Mouse (Mus musculus): ENCODE results near the gene Mlx. TPM values are rescaled to one million over a fixed set of nuclear protein-coding genes. Genes with fewer than 3 reads are reported as not detected.

Gene Mlx
- polyA plus RNA-seq, 1 experiment from 2014 or later: 92.9 TPM

Small RNA genes lying within 50 kb of the gene (microRNA-seq; reads per million reads assigned to microRNA genes)
- gene Gm27626: not detected

Other genes starting within 250 kb of the Mlx start
- 17.2 and 18.6 TPM in 2 replicates for gene Stat5b, start 236.6 kb upstream of the Mlx start, polyA plus RNA-seq (2014; fragmentation: Nextera tagmentation; extraction: Ambion mirVana)
- 1.7 and 1.9 TPM in 2 replicates for gene Stat5a, start 227.9 kb upstream of the Mlx start, polyA plus RNA-seq (2014; fragmentation: Nextera tagmentation; extraction: Ambion mirVana)
- 29.6 and 30.6 TPM in 2 replicates for gene Stat3, start 147.7 kb upstream of the Mlx start, polyA plus RNA-seq (2014; fragmentation: Nextera tagmentation; extraction: Ambion mirVana)
- 8.0 and 16.3 TPM in 2 replicates for gene Cavin1, start 116.4 kb upstream of the Mlx start, polyA plus RNA-seq (2014; fragmentation: Nextera tagmentation; extraction: Ambion mirVana)
- 115 and 119 TPM in 2 replicates for gene Atp6v0a1, start 77.8 kb upstream of the Mlx start, polyA plus RNA-seq (2014; fragmentation: Nextera tagmentation; extraction: Ambion mirVana)
- 9.5 and 9.8 TPM in 2 replicates for gene Naglu, start 17.3 kb upstream of the Mlx start, polyA plus RNA-seq (2014; fragmentation: Nextera tagmentation; extraction: Ambion mirVana)
- 0.16 and 0.43 TPM in 2 replicates for gene Hsd17b1, start 8.9 kb upstream of the Mlx start, polyA plus RNA-seq (2014; fragmentation: Nextera tagmentation; extraction: Ambion mirVana)
- gene Coasy, start 4.7 kb upstream of the Mlx start, polyA plus RNA-seq (2014; fragmentation: Nextera tagmentation; extraction: Ambion mirVana): 43.6 and 44.4 TPM in 2 replicates
- gene Psmc3ip, start 8.2 kb downstream of the Mlx start, polyA plus RNA-seq (2014; fragmentation: Nextera tagmentation; extraction: Ambion mirVana): 19.2 and 19.6 TPM in 2 replicates
- gene Retreg3, start 32.6 kb downstream of the Mlx start, polyA plus RNA-seq (2014; fragmentation: Nextera tagmentation; extraction: Ambion mirVana): 13.1 and 26.0 TPM in 2 replicates
- gene Tubg1, start 32.7 kb downstream of the Mlx start, polyA plus RNA-seq (2014; fragmentation: Nextera tagmentation; extraction: Ambion mirVana): 73.3 and 75.5 TPM in 2 replicates
- 42.2 and 56.0 TPM in 2 replicates for gene Tubg2, start 68.6 kb downstream of the Mlx start, polyA plus RNA-seq (2014; fragmentation: Nextera tagmentation; extraction: Ambion mirVana)
- 2.3 and 2.8 TPM in 2 replicates for gene Cntnap1, start 83.2 kb downstream of the Mlx start, polyA plus RNA-seq (2014; fragmentation: Nextera tagmentation; extraction: Ambion mirVana)
- 8.2 and 8.4 TPM in 2 replicates for gene Plekhh3, start 84.1 kb downstream of the Mlx start, polyA plus RNA-seq (2014; fragmentation: Nextera tagmentation; extraction: Ambion mirVana)
- 0.16 TPM in 1 of 2 replicates, not detected in the other for gene Ccr10, start 88.2 kb downstream of the Mlx start, polyA plus RNA-seq (2014; fragmentation: Nextera tagmentation; extraction: Ambion mirVana)
- gene Ezh1, start 139.2 kb downstream of the Mlx start, polyA plus RNA-seq (2014; fragmentation: Nextera tagmentation; extraction: Ambion mirVana): 25.1 and 25.6 TPM in 2 replicates
- gene Ramp2, start 158.8 kb downstream of the Mlx start, polyA plus RNA-seq (2014; fragmentation: Nextera tagmentation; extraction: Ambion mirVana): 59.7 and 84.0 TPM in 2 replicates
- 111 and 134 TPM in 2 replicates for gene Vps25, start 166.4 kb downstream of the Mlx start, polyA plus RNA-seq (2014; fragmentation: Nextera tagmentation; extraction: Ambion mirVana)
- 4.3 and 5.3 TPM in 2 replicates for gene Wnk4, start 173.3 kb downstream of the Mlx start, polyA plus RNA-seq (2014; fragmentation: Nextera tagmentation; extraction: Ambion mirVana)
- gene Cntd1, start 191.7 kb downstream of the Mlx start, polyA plus RNA-seq (2014; fragmentation: Nextera tagmentation; extraction: Ambion mirVana): 0.38 and 0.55 TPM in 2 replicates
- 221 and 243 TPM in 2 replicates for gene Coa3, start 191.8 kb downstream of the Mlx start, polyA plus RNA-seq (2014; fragmentation: Nextera tagmentation; extraction: Ambion mirVana)
- gene Becn1, start 215.0 kb downstream of the Mlx start, polyA plus RNA-seq (2014; fragmentation: Nextera tagmentation; extraction: Ambion mirVana): 148 and 193 TPM in 2 replicates
- 101 and 103 TPM in 2 replicates for gene Psme3, start 228.9 kb downstream of the Mlx start, polyA plus RNA-seq (2014; fragmentation: Nextera tagmentation; extraction: Ambion mirVana)
- gene Aoc2, start 237.8 kb downstream of the Mlx start, polyA plus RNA-seq (2014; fragmentation: Nextera tagmentation; extraction: Ambion mirVana): 1.3 and 1.7 TPM in 2 replicates
- 0.04 TPM in 1 of 2 replicates, not detected in the other for gene Aoc3, start 243.3 kb downstream of the Mlx start, polyA plus RNA-seq (2014; fragmentation: Nextera tagmentation; extraction: Ambion mirVana)

Data from midbrain, embryonic 14.5 days (tissue).